Mouse (Mus musculus) lung, postnatal 0 days (tissue): ENCODE data around the gene Kcnk13.
A peak's percentile ranks its signal among the peaks of the same experiment; 100 is the strongest.

ENCODE experiments used
- CTCF ChIP-seq: IDR thresholded peaks from 2 replicates; pipeline ENCODE4 v1.5.1; 2016; ENCODE audit warnings: antibody characterized with exemption, mild to moderate bottlenecking
- EP300 ChIP-seq: IDR thresholded peaks from 2 replicates; pipeline ENCODE4 v1.6.1; 2016; ENCODE audit warnings: antibody characterized with exemption, mild to moderate bottlenecking, control low read depth

DNA sequence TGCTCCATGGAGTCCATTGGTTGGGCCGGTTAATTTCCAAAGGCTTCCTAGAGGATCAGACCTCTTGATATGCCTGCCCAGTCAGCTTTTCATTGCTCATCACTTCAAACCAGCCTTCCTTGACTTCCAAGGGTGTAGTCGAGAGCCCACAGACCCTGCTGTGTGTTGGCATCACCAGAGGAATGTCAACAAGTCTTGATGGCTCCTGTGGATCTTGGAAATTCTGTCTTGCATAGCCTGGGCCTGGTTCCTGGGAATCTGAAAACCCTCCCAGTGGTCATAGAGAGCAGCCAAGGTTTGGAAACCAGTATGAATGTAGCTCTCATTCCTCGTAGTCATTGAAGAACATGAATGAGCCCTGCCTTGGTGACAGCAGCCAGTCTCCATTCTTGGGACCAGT, 36.9 kb downstream of the Kcnk13 start:
- 0 out of 2 replicates have a peak, but pooled peaks have one; percentile 2 for TF ChIP-seq CTCF
- no peak for TF ChIP-seq EP300
